Mouse (Mus musculus): ENCODE data around the gene Rara. TPM values are rescaled to one million over a fixed set of nuclear protein-coding genes. Genes with fewer than 3 reads are reported as not detected.
A peak's percentile ranks its signal among the peaks of the same experiment; 100 is the strongest.

Rara gene
- polyA plus RNA-seq, 1 experiment from 2014 or later = 22.4 TPM

DNA sequence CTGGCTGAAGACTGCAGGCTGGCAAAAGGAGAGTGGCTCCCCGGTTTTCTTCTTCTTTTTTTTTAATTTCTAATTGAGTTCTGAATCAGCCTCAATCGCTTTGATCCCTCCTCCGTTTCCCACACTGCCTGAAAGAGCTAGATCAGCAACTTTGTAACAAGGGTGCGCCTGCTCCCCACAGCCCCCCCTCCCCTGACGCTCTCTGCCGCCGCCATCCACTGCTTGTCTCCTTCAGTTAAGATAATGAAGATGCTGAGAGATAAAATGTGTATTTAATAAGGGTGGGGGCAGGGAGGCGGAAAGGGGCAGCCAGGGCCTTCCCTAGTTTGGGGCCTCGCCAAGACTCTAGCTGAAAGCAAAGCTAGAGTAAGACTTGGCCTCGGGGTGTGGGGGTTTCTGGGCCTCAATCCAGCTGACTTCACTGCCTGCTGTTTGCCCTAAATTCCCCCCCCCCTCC lies 2.3 kb upstream of the Rara start:
- no peak overlapping the region for H3K4me3 ChIP-seq (ENCODE audit: low read depth, low read length)
- H3K27me3 ChIP-seq (replicated peaks; ENCODE audit: control insufficient read depth, insufficient read depth, low read length) = no peaks in the 10 kb centered on the region
- peak overlapping the region; percentile 57 for H3K27ac ChIP-seq (ENCODE audit: low read depth, low read length)
- 16% methylated on average over 10 of the region's 10 CpGs for WGBS
- no peak for ATAC-seq
- no peak for TF ChIP-seq CTCF (IDR thresholded peaks at IDR 0.05; ENCODE audit: low read depth)
- H3K4me1 ChIP-seq (replicated peaks; ENCODE audit: control insufficient read depth, insufficient read depth, low read length) = peaks cover 28% of the 10 kb centered on the region
- H3K36me3 ChIP-seq (ENCODE audit: control insufficient read depth, insufficient read depth) = no peaks in the 10 kb centered on the region
- H3K9ac ChIP-seq (ENCODE audit: low read depth, low read length) = no peak overlapping the region
- peak overlapping the region; percentile 37 for H3K4me2 ChIP-seq (replicated peaks; ENCODE audit: low read depth)
- no peaks in the 10 kb centered on the region for H3K9me3 ChIP-seq (ENCODE audit: control insufficient read depth)

DNA sequence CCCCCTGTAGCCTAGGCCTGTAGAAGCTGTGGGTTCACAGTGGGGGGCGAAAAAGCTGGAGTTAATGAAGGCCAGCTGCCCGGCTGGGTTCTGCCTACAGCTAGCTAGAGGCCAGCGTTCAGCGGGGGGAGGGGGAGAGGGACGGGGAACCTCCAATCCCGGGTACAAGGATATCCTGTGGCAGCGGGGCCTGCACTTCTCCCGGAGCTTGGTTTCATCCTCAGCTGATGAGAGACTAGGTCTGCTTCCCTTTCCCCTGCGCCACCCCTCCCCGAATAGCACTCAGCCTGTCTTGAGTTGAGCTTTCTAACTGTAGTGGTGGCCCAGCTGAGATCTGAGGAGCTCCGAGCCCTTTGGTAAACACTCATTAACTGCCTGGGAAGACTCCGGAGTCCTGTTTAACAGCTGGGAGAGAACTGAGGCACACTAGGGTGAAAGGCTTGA lies 1.7 kb upstream of the Rara start:
- peak overlapping the region; percentile 37 for H3K4me2 ChIP-seq (replicated peaks; ENCODE audit: low read depth)
- TF ChIP-seq CTCF (IDR thresholded peaks at IDR 0.05; ENCODE audit: low read depth) = no peak
- no peak overlapping the region for H3K9ac ChIP-seq (ENCODE audit: low read depth, low read length)
- H3K36me3 ChIP-seq (ENCODE audit: control insufficient read depth, insufficient read depth) = no peaks in the 10 kb centered on the region
- no peaks in the 10 kb centered on the region for H3K9me3 ChIP-seq (ENCODE audit: control insufficient read depth)
- peaks cover 29% of the 10 kb centered on the region for H3K4me1 ChIP-seq (replicated peaks; ENCODE audit: control insufficient read depth, insufficient read depth, low read length)
- H3K27ac ChIP-seq (ENCODE audit: low read depth, low read length) = peak overlapping the region; percentile 57
- ATAC-seq = peak; percentile 26
- H3K4me3 ChIP-seq (ENCODE audit: low read depth, low read length) = no peak overlapping the region
- WGBS = 13% methylated on average over 12 of the region's 12 CpGs
- no peaks in the 10 kb centered on the region for H3K27me3 ChIP-seq (replicated peaks; ENCODE audit: control insufficient read depth, insufficient read depth, low read length)

DNA sequence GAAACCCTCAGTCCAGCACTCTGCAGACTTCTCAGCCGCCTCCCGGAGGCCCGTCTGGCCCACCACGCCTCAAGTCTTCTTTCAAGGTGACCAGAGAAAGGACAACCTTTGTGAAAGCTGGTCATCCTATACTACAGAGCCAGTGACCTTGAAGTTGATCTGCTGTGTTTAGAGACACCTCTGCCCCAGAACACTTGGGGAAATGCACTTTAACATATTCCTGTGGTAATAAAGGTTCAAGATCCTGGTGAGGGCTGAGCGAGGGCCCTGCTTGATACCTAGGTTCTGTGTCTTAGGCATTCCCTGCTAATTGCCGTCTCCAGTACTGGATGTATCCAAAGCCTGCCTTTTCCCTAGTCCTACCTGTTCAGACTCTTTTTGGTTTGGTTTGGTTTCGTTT lies 1.1 kb upstream of the Rara start:
- ATAC-seq = no peak
- Histone ChIP-seq H3K9ac (ENCODE audit: low read depth, low read length) (no peak overlapping the region), H3K4me3 (ENCODE audit: low read depth, low read length) (no peak overlapping the region), H3K27ac (ENCODE audit: low read depth, low read length) (no peak overlapping the region), H3K36me3 (ENCODE audit: control insufficient read depth, insufficient read depth) (no peaks in the 10 kb centered on the region), H3K27me3 (replicated peaks; ENCODE audit: control insufficient read depth, insufficient read depth, low read length) (no peaks in the 10 kb centered on the region), H3K4me2 (replicated peaks; ENCODE audit: low read depth) (peak overlapping the region; percentile 37; the same call in 1 of the 2 replicates), H3K9me3 (ENCODE audit: control insufficient read depth) (no peaks in the 10 kb centered on the region), H3K4me1 (replicated peaks; ENCODE audit: control insufficient read depth, insufficient read depth, low read length) (peaks cover 35% of the 10 kb centered on the region)
- no peak for TF ChIP-seq CTCF (IDR thresholded peaks at IDR 0.05; ENCODE audit: low read depth)
- WGBS = 63% methylated on average over 7 of the region's 7 CpGs

DNA sequence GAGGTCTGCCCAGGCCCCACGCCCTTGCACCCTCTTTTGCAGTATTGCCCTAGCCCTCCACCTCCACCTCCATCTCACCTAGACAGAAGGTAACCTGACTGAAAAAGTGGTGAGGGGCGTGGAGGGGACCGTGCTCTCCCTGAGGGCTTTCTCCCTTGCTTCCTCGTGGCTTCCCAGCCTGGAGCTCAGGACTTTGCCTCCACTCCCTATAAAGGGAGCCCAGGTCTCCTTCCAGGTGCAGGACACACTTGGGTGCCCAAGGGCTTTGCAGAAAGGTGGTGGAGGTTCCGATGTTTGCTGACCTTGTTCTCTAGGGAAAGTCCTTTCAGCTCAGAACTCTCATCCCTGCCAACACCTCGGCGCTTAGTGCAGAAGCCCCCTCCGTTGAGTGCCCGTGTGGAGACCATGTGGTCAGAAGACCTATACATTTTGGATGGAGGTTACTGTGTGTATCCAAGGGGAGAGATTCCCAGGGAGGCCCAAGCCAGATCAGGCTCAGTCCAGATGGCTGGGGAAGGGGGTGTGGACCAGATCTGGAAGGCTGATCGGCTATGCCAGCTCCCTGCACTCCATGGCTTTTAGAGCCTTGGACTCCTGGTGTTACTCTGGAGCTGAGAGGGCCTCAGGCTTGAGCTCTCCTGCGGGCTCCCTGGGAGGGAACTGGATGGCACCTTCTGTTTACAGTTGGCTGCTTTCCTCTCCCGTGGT lies 722 bp downstream of the Rara start:
- TF ChIP-seq CTCF (IDR thresholded peaks at IDR 0.05; ENCODE audit: low read depth) = no peak
- H3K4me2 ChIP-seq (replicated peaks; ENCODE audit: low read depth) = peak overlapping the region; percentile 83
- H3K27me3 ChIP-seq (replicated peaks; ENCODE audit: control insufficient read depth, insufficient read depth, low read length) = no peaks in the 10 kb centered on the region
- no peaks in the 10 kb centered on the region for H3K36me3 ChIP-seq (ENCODE audit: control insufficient read depth, insufficient read depth)
- H3K4me1 ChIP-seq (replicated peaks; ENCODE audit: control insufficient read depth, insufficient read depth, low read length) = peaks cover 46% of the 10 kb centered on the region
- no peak overlapping the region for H3K27ac ChIP-seq (ENCODE audit: low read depth, low read length)
- peak overlapping the region; percentile 50 for H3K9ac ChIP-seq (ENCODE audit: low read depth, low read length)
- 13% methylated on average over 12 of the region's 12 CpGs for WGBS
- no peak for ATAC-seq
- no peaks in the 10 kb centered on the region for H3K9me3 ChIP-seq (ENCODE audit: control insufficient read depth)
- peak overlapping the region; percentile 51 for H3K4me3 ChIP-seq (ENCODE audit: low read depth, low read length)

DNA sequence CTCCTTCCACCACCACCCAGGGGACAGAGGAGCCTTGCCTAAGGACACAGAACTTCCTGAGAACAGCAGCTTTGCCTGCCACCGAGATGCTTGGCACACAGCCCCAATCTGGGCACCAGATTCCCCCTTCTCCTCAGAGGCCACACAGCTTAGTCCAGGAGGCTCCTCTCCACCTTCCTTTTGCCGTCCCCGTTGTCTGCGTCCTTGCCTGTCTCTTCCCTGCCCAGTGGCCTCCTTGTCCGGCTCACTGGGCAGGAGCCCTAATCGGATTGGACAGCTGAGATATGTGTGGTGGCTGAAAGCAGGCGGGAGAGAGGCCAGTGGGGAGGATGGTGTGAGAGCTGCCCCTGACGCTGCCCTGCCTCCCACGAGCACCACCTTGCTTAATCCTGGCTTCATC lies 1.9 kb downstream of the Rara start:
- Histone ChIP-seq H3K27ac (ENCODE audit: low read depth, low read length) (no peak overlapping the region), H3K4me1 (replicated peaks; ENCODE audit: control insufficient read depth, insufficient read depth, low read length) (peaks cover 46% of the 10 kb centered on the region), H3K9ac (ENCODE audit: low read depth, low read length) (no peak overlapping the region; the same call in 1 of the 2 replicates), H3K4me3 (ENCODE audit: low read depth, low read length) (no peak overlapping the region), H3K4me2 (replicated peaks; ENCODE audit: low read depth) (peak overlapping the region; percentile 21; the same call in 1 of the 2 replicates), H3K9me3 (ENCODE audit: control insufficient read depth) (no peaks in the 10 kb centered on the region), H3K36me3 (ENCODE audit: control insufficient read depth, insufficient read depth) (no peaks in the 10 kb centered on the region), H3K27me3 (replicated peaks; ENCODE audit: control insufficient read depth, insufficient read depth, low read length) (no peaks in the 10 kb centered on the region)
- WGBS = 26% methylated on average over 9 of the region's 9 CpGs
- ATAC-seq = no peak
- no peak for TF ChIP-seq CTCF (IDR thresholded peaks at IDR 0.05; ENCODE audit: low read depth)

DNA sequence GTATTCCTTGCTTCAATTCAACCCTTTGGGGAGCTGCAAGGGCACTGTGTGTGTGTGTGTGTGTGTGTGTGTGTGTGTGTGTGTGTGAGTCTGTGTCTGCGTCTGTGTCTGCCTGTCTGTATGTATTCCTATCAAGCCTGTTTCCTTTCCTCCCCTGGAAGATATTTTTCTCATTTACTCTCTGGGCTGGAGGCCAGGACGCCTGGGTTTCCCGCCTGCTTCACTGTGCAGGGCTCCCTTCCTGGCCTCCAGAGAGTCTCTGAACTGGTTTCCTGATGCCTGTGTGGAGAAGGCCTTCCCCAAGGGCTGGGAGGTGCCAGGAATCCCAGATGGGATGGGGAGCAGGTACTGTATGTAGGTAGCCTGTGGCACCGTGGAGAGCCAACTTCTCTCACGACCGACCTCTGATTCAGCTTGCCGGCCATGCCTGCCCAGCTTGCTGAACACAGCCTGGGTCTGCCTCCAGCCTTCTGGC lies 2.5 kb downstream of the Rara start:
- no peak for TF ChIP-seq CTCF (IDR thresholded peaks at IDR 0.05; ENCODE audit: low read depth)
- no peak overlapping the region; the same call in 1 of the 2 replicates for H3K27ac ChIP-seq (ENCODE audit: low read depth, low read length)
- no peak overlapping the region for H3K4me3 ChIP-seq (ENCODE audit: low read depth, low read length)
- WGBS = 55% methylated on average over 7 of the region's 7 CpGs
- ATAC-seq = no peak
- H3K4me2 ChIP-seq (replicated peaks; ENCODE audit: low read depth) = peak overlapping the region; percentile 21; the same call in 1 of the 2 replicates
- no peaks in the 10 kb centered on the region for H3K27me3 ChIP-seq (replicated peaks; ENCODE audit: control insufficient read depth, insufficient read depth, low read length)
- peaks cover 48% of the 10 kb centered on the region for H3K4me1 ChIP-seq (replicated peaks; ENCODE audit: control insufficient read depth, insufficient read depth, low read length)
- no peaks in the 10 kb centered on the region for H3K9me3 ChIP-seq (ENCODE audit: control insufficient read depth)
- no peak overlapping the region for H3K9ac ChIP-seq (ENCODE audit: low read depth, low read length)
- no peaks in the 10 kb centered on the region for H3K36me3 ChIP-seq (ENCODE audit: control insufficient read depth, insufficient read depth)
